ENCODE assay signal across 9 mouse cellular contexts in genomic region chr6:127766641-127767200, GRCm38 (mm10). TPM values are rescaled to one million over a fixed set of nuclear protein-coding genes. Genes with fewer than 3 reads are reported as not detected.
A peak's percentile ranks its signal among the peaks of the same experiment; 100 is the strongest.
DNase-seq lines count a peak whose midpoint lies in the region; ATAC-seq and TF ChIP-seq lines count a peak whose summit lies in the region.
"Had no signal": no experiment of that assay in that cellular context is flagged by ENCODE, and none has a peak within 500 bp of the region (broad histone marks: within the 10 kb centered on the region; RNA-seq: fewer than 3 reads in every experiment).

No protein-coding gene starts in this region.

- no peaks in the 10 kb centered on the region for H3K36me3 ChIP-seq in embryonic facial prominence, embryonic 15.5 days
- no peaks in the 10 kb centered on the region for H3K36me3 ChIP-seq in intestine, postnatal 0 days (ENCODE audit: control insufficient read depth, insufficient read depth)
- no peaks in the 10 kb centered on the region for H3K36me3 ChIP-seq in midbrain, postnatal 0 days (ENCODE audit: insufficient read depth, low read length)

- H3K9me3 ChIP-seq in embryonic facial prominence, embryonic 15.5 days (replicated peaks), result no peaks in the 10 kb centered on the region
- no peaks in the 10 kb centered on the region for H3K9me3 ChIP-seq in intestine, postnatal 0 days (ENCODE audit: control insufficient read depth)
- no peaks in the 10 kb centered on the region for H3K9me3 ChIP-seq in midbrain, postnatal 0 days (ENCODE audit: low read length)

- peak overlapping the region; percentile 80 for H3K4me2 ChIP-seq in embryonic facial prominence, embryonic 15.5 days (replicated peaks)
- H3K4me2 ChIP-seq in intestine, postnatal 0 days (replicated peaks; ENCODE audit: low read depth), result 0 out of 2 replicates have a peak overlapping the region, but pooled peaks have one; percentile 3
- H3K4me2 ChIP-seq in midbrain, postnatal 0 days (ENCODE audit: low read depth, low read length, poor library complexity, severe bottlenecking), result peak overlapping the region; percentile 91

- H3K27me3 ChIP-seq in embryonic facial prominence, embryonic 15.5 days, result peaks cover 83% of the 10 kb centered on the region
- H3K27me3 ChIP-seq in intestine, postnatal 0 days (replicated peaks; ENCODE audit: control insufficient read depth, insufficient read depth, low read length), result peaks cover 66% of the 10 kb centered on the region
- H3K27me3 ChIP-seq in midbrain, postnatal 0 days (ENCODE audit: insufficient read depth, low read length), result peaks cover 5% of the 10 kb centered on the region; the same call in 1 of the 2 replicates

- no peak for ATAC-seq in embryonic facial prominence, embryonic 15.5 days (ENCODE audit: insufficient number of reproducible peaks, low FRiP score, low TSS enrichment, low read depth)
- no peak for ATAC-seq in intestine, postnatal 0 days
- no peak; the same call in none of the 2 replicates for ATAC-seq in midbrain, postnatal 0 days (ENCODE audit: low FRiP score)
- ATAC-seq in inflammation-experienced regulatory T-cells, adult 6 months, result no peak

- no peak for TF ChIP-seq CTCF in intestine, postnatal 0 days (IDR thresholded peaks at IDR 0.05; ENCODE audit: low read depth)
- no peak for TF ChIP-seq CTCF in midbrain, postnatal 0 days (IDR thresholded peaks at IDR 0.05)

- H3K4me3 ChIP-seq in embryonic facial prominence, embryonic 15.5 days (replicated peaks), result peak overlapping the region; percentile 43
- 0 out of 2 replicates have a peak overlapping the region, but pooled peaks have one; percentile 26 for H3K4me3 ChIP-seq in intestine, postnatal 0 days (ENCODE audit: low read depth, low read length)
- H3K4me3 ChIP-seq in midbrain, postnatal 0 days (ENCODE audit: low read depth, low read length), result peak overlapping the region; percentile 73

- no peak overlapping the region for H3K9ac ChIP-seq in embryonic facial prominence, embryonic 15.5 days
- no peak overlapping the region for H3K9ac ChIP-seq in intestine, postnatal 0 days (ENCODE audit: low read depth, low read length)
- peak overlapping the region; percentile 62 for H3K9ac ChIP-seq in midbrain, postnatal 0 days (replicated peaks; ENCODE audit: low read length, poor library complexity, severe bottlenecking)

- no peak overlapping the region for H3K27ac ChIP-seq in embryonic facial prominence, embryonic 15.5 days (replicated peaks)
- no peak overlapping the region for H3K27ac ChIP-seq in intestine, postnatal 0 days (ENCODE audit: low read depth, low read length)
- H3K27ac ChIP-seq in midbrain, postnatal 0 days (ENCODE audit: low read depth, low read length), result peak overlapping the region; percentile 69

- H3K4me1 ChIP-seq in embryonic facial prominence, embryonic 15.5 days, result peaks cover 39% of the 10 kb centered on the region
- no peaks in the 10 kb centered on the region; the same call in none of the 2 replicates for H3K4me1 ChIP-seq in intestine, postnatal 0 days (replicated peaks; ENCODE audit: control insufficient read depth, insufficient read depth, low read length)
- H3K4me1 ChIP-seq in midbrain, postnatal 0 days (ENCODE audit: insufficient read depth, low read length), result peaks cover 12% of the 10 kb centered on the region; the same call in 1 of the 2 replicates

- under 1% methylated on average over 28 of the region's 28 CpGs for WGBS in embryonic facial prominence, embryonic 15.5 days
- WGBS in intestine, postnatal 0 days, result under 1% methylated on average over 28 of the region's 28 CpGs
- under 1% methylated on average over 28 of the region's 28 CpGs for WGBS in midbrain, postnatal 0 days

- peak; percentile 44 for DNase-seq in layer of hippocampus, adult 11-12 months (ENCODE audit: low spot score)
- DNase-seq in layer of hippocampus, adult 9-10 months (ENCODE audit: low spot score), result no peak
- DNase-seq in midbrain, postnatal 0 days (ENCODE audit: low spot score), result peak; percentile 65
- no peak for DNase-seq in ovary, postnatal 10 days (ENCODE audit: low spot score)
- no peak for DNase-seq in adrenal gland, adult 18-20 months (ENCODE audit: low spot score in 2 of 2)

RNA-seq across cellular contexts. Expression of gene Prmt8, which starts 2.6 kb away (rescaled TPM):
- polyA plus RNA-seq in embryonic facial prominence, embryonic 15.5 days (2015; fragmentation: Nextera tagmentation; extraction: Ambion mirVana), result 1.1 and 2.0 TPM in 2 replicates
- polyA plus RNA-seq in intestine, postnatal 0 days (2015; fragmentation: Nextera tagmentation; extraction: Ambion mirVana), result 0.17 and 0.26 TPM in 2 replicates
- 22.5 and 30.7 TPM in 2 replicates for total RNA-seq in midbrain, postnatal 0 days (2014; rRNA removed)
- polyA plus RNA-seq in midbrain, postnatal 0 days (2015; fragmentation: Nextera tagmentation; extraction: Ambion mirVana), result 24.2 and 29.3 TPM in 2 replicates
- polyA plus RNA-seq in inflammation-experienced regulatory T-cells, adult 6 months (2017; shearing (Covaris generic)), result not detected
- not detected for total RNA-seq in adrenal gland, adult 18-20 months (2021)
- total RNA-seq: MEL had no signal

Comparison
In these comparisons a context has a peak if more than half of its experiments do, and no peak if none do; other contexts are left out.
1. DNase-seq: peak in layer of hippocampus, adult 11-12 months (single experiment) and midbrain, postnatal 0 days (single experiment); none in layer of hippocampus, adult 9-10 months (single experiment), ovary, postnatal 10 days (single experiment) and adrenal gland, adult 18-20 months (0 of 2).
2. H3K4me2 ChIP-seq: peak in every context shown above with its lines; median percentile 91 in midbrain, postnatal 0 days; 80 in embryonic facial prominence, embryonic 15.5 days; 3 in intestine, postnatal 0 days.
3. Peak in every context shown above with its lines, with median percentiles within 50 percentile points of each other: H3K4me3 ChIP-seq.